Mouse (Mus musculus) c-Kit-positive CD71-positive TER-119-negative erythroid progenitor cells, embryonic 14.5 days (primary cell): ENCODE measurements at regions not wholly inside any gene's neighbourhood (a gene's known extent, or its start where the extent isn't known, plus 50 kb on each side); places are given as distances from the start of the nearest gene placed in this dataset.

Experiments used
- DNase-seq: peaks from one replicate; pipeline ENCODE4 v3.0.0-alpha.2; 2013; ENCODE audit warnings: low read depth

GRCm38 (mm10) chr10:111073851-111074430 is 64.0 kb upstream of the Zdhhc17 start:
- DNase-seq: no peak

- DNase-seq: no peak
These were observed 63.3 kb upstream of the Zdhhc17 start for GRCm38 (mm10) chr10:111073262-111073661.

- DNase-seq: no peak
These were observed 62.6 kb upstream of the Zdhhc17 start for GRCm38 (mm10) chr10:111072554-111072909.

- DNase-seq: no peak
These were observed 62.0 kb upstream of the Zdhhc17 start for GRCm38 (mm10) chr10:111071805-111072553.

GRCm38 (mm10) chr10:111066146-111066545 is 56.2 kb upstream of the Zdhhc17 start:
- DNase-seq: no peak

GRCm38 (mm10) chr10:111060626-111061025 is 50.7 kb upstream of the Zdhhc17 start:
- no peak for DNase-seq
